Mouse (Mus musculus): Measurements from ENCODE around the gene Evi2.

Evi2 gene

DNA sequence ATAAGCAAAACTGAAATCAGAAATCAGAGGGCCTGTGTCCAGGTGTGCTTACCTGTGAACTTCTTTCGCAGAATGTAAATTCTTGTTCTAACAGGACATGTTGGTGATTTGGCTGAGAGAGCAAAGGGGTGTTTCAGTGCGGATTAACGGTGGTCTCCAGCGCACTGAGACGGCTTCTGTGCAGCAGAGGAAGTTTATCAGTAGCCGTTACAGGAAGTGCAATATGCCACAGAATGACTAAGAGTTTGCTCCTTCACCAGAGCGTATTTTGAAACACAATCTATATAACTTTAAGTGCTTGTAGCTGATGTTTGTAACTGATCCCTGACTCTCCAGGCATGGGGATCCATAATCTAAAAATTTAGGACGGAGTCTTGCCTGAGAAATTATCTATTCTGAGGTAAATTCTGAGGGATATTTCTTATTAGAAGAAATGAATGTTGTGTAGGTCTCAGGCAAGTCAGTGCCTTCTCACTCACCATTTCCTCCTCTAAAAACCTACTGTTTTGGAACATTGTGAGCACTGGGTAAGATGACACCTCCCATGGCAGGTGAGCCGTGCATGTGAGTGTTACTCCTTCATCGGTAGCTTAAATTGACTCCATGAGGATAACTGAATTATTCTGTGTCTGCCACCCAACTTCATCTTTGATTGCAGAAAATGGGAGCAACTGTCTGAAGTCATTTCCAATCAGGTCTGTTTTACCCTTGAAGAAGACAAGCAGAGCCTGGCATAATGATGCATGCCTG, 6.7 kb downstream of the Evi2 start, which contains the start of gene Evi2b:
Gene Evi2b, minus strand, starts transcription at position 203 of the 750 bp plus-strand sequence.
- DNase-seq: no peak

DNA sequence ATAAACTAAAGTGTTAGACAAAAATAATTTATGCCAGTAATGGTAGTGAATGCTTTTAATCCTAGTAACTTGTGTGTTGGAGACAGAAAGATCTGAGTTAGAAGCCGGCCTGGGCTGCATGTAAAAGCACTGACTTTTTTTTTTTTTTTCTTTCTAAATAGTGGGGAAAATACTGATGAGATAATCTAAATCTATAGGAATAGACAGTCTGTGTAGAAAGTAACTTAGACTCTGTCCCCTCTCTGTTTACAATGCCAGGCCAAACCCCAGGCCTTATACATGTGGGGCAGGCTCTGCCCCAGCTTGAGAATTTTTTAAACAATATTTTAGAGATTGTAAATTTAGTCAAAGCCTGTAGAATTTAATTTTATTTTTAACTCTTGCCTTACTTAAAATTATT, 7.4 kb downstream of the Evi2 start:
- no peak for DNase-seq

GRCm38 (mm10) chr11:79521930-79522329, 8.5 kb downstream of the Evi2 start:
- no peak for DNase-seq

GRCm38 (mm10) chr11:79520772-79521171, 9.6 kb downstream of the Evi2 start:
- DNase-seq: no peak

DNA sequence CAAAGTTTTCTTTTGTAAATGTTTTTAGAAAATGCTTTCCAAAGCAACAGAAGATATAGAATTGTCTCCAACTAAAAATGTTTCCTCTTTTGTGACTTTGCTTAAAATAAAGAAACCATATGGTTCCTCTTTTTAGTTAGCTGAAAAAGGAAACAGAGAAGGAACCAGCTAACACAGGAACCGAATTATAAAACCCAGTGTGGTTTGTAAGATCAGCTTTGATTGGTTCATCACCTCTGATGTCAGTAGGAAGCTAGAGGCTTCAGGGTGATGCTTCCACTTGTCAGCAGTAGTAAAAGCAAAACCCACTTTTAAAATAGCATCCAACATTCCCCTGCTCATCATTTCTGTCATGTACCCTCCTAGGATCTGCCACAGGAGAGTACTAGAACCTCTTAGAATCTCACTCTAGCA, 10.5 kb downstream of the Evi2 start:
- DNase-seq: peak; percentile 48

GRCm38 (mm10) chr11:79519299-79519698, 11.1 kb downstream of the Evi2 start:
- no peak for DNase-seq

DNA sequence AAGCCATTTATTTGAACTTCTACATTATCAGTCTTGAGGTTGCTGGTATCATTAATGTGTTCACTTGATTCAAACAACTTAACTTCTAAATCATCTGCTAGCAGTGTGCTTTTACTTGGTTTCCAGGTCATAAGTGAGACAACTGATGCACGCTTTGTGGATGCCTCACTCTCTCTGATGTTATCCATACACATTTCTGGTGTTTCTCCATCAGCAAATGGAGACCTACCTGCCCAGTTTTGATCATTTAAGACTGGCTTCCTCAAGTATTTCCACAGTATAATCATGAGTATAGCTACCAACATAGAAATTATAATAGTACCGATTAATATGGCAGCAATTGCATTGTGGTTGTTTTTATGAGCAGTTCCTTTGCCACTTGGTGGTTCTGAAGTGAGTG, 14.6 kb downstream of the Evi2 start:
- no peak for DNase-seq

- DNase-seq: no peak
Measured at GRCm38 (mm10) chr11:79515331-79515730, 15.1 kb downstream of the Evi2 start.

DNA sequence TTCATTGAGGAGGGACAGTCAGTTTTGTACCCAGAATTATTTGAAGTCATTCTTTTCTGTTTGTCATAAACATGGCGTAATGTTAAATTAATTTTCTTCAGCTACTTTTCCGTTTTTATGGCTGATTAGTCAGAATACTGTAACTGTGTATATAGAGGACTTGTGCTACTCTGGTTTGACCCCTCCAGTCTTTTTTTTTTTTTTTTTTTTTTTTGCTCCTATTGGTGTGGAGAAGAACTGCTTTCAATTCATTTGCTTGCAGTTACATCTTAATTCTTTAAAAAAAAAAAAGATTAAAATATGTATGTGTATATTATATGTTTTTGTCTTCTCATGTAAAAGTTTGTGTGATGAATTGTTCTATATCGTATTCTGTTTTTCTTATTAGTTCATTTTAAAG, 18.4 kb downstream of the Evi2 start:
- DNase-seq: no peak

DNA sequence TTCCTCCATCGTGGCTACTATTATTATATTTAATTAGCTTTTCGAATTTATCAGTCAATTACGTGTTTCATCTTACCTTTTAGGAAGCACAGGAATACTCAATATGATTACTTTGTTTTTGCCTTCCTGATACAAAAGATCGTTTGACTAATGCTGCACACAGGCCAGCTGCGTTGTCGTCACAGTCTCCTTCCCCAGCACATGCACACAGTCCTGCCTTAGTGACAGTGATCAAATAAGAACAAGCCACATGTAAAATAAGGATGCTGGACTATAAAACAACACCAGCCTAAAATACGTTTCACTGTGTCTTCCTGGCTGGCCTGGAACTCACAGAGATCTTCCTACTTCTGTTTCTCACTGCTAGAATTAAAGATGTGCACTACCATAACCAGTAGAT, 25.9 kb downstream of the Evi2 start:
- DNase-seq: no peak

DNA sequence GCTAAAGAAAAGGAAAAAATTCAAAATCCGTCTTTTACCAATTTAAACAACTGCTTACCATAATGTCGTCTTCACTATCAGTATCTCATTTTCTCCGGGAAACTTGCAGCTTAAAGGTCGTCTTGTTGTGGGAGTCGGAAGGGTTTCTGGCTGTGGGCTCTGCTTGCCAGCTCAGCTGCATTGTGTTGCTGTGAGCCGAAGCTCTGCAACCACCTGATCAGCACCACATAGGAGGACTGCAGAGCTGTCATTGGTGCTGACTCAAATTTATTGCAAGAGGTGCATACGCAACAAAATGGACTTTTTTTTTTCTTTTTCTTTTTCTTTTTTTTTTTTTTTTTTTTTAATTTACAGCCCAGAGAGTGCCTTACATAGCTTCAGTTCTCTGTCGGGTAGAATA, 26.5 kb downstream of the Evi2 start, which contains the start of gene Omg:
Gene Omg, minus strand, starts transcription at position 240 of the 400 bp plus-strand sequence.
- DNase-seq: peak; percentile 81

- DNase-seq: no peak
Measured at GRCm38 (mm10) chr11:79502917-79503316, 27.5 kb downstream of the Evi2 start.

GRCm38 (mm10) chr11:79494976-79495800, 35.2 kb downstream of the Evi2 start:
- no peak for DNase-seq

DNA sequence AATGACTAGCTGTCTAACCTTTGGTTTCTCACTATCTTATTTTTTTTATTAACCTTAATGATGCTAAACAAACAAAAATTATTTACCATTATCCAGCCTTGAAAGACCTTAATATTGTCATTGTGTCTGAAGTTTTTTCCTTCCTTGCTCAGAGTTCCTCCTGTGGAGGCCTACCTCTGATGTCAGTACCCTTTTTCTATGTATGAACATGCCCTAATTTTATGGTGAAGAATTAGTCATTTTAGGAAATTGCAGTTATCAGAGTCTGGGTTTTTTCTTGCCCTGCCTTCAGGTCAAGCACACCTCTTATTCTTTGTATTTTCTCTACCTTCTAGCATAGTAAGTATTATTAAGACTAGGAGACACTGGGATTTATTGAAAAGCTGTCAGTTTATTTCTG, 45.7 kb downstream of the Evi2 start:
- no peak for DNase-seq

- DNase-seq: no peak
Measured at GRCm38 (mm10) chr11:79483876-79484528, 46.4 kb downstream of the Evi2 start.

GRCm38 (mm10) chr11:79483392-79483791, 47.0 kb downstream of the Evi2 start:
- no peak for DNase-seq

DNA sequence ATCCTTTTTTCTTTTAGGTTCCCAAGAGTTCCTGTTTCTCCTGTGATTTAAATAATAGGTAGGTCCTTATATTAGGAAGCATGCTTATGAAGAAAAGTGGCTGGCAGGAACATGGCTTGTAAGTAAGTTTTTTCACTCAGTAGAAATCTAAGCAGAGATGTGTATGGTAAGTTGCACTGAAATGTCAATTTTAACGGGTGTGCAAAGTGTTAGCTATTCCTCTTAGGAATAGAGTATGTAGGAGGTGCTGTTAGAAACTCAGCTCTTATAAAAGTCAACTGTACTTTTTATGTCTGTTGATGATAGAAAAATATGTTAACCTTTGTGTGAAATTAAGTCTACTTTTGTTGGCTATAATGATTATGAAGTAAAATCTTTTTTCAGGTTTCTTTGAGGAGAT, 62.3 kb downstream of the Evi2 start:
- no peak for DNase-seq

Data from right cerebral cortex, adult 18-20 months (tissue).